10 mouse cellular contexts compared by ENCODE assay signal in the genomic region with DNA sequence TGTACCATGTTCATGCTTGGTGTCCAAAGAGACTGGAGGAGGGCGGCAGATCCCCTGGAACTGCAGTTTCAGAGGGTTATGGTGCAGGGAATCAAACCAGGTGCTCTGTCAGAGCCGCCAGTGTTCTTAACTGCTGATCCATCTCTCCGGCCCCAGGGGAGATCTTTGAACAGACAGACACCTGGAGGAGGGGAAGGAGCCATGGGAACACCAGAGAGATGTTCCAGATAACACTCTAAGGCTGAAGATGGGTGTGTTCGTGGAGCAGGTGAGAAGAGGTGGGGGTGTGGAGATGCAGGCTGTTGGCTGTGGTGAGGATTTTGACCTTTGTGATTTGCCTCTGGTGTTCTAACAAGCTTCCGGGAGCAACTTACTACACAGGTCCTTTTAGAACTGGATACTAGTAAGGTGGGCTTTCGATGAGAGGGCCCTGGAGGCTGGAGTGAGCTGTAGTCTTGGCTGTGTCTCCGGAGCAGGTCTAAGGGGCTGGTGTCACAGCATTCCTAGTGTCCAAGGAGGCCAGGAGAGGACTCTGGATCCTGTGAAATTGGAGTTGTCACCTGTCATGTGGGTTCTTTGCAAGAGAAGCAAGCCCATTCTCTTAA. TPM values are rescaled to one million over a fixed set of nuclear protein-coding genes. Genes with fewer than 3 reads are reported as not detected.
DNase-seq lines count a peak whose midpoint lies in the region; ATAC-seq and TF ChIP-seq lines count a peak whose summit lies in the region.
"Had no signal": no experiment of that assay in that cellular context is flagged by ENCODE, and none has a peak within 500 bp of the region (broad histone marks: within the 10 kb centered on the region; RNA-seq: fewer than 3 reads in every experiment).

No protein-coding gene starts in this region.

- ATAC-seq in heart, embryonic 16.5 days (replicated peaks; ENCODE audit: extremely low read depth, insufficient read depth, low FRiP score) = no peak
- no peak for ATAC-seq in stomach, embryonic 16.5 days (ENCODE audit: insufficient read depth, low FRiP score)
- ATAC-seq in erythroblast, adult 5-6 weeks (replicated peaks; ENCODE audit: low FRiP score, poor library complexity, severe bottlenecking) = no peak

- WGBS in heart, embryonic 16.5 days = 79% methylated on average over 7 of the region's 7 CpGs
- 82% methylated on average over 7 of the region's 7 CpGs for WGBS in spleen, adult 2 months
- WGBS in limb, embryonic 10.5 days = 78% methylated on average over 7 of the region's 7 CpGs
- WGBS in stomach, embryonic 16.5 days = 77% methylated on average over 7 of the region's 7 CpGs

- H3K4me3 ChIP-seq in heart, embryonic 16.5 days (ENCODE audit: low read length) = no peak overlapping the region
- no peak overlapping the region for H3K4me3 ChIP-seq in spleen, adult 2 months (ENCODE audit: extremely low read depth, insufficient read depth, insufficient read length)
- 0 out of 2 replicates have a peak overlapping the region, but pooled peaks have one; percentile 82 for H3K4me3 ChIP-seq in limb, embryonic 10.5 days
- H3K4me3 ChIP-seq in stomach, embryonic 16.5 days (replicated peaks; ENCODE audit: low read length) = no peak overlapping the region

- intact Hi-C loops in heart, postnatal 25 days (cut with DNase I) = loop anchor here (1.0 kb wide), 1 partner anchor 12 kb away; no protein-coding TSS in a partner anchor
- intact Hi-C loops in left cerebral cortex, postnatal 4 days (cut with DNase I) = no loop called here

- no peak for TF ChIP-seq POLR2A in spleen, adult 2 months (IDR thresholded peaks at IDR 0.05; ENCODE audit: low read depth, low read length)

- H3K27me3 ChIP-seq in heart, embryonic 16.5 days (ENCODE audit: control insufficient read depth, insufficient read depth, low read length) = no peaks in the 10 kb centered on the region
- H3K27me3 ChIP-seq in spleen, adult 2 months (ENCODE audit: control insufficient read depth, insufficient read depth, low read length) = no peaks in the 10 kb centered on the region
- no peaks in the 10 kb centered on the region for H3K27me3 ChIP-seq in limb, embryonic 10.5 days (ENCODE audit: low read depth, poor library complexity, severe bottlenecking)
- H3K27me3 ChIP-seq in stomach, embryonic 16.5 days (ENCODE audit: control insufficient read depth, insufficient read depth, low read length) = no peaks in the 10 kb centered on the region

- H3K4me2 ChIP-seq in heart, embryonic 16.5 days (ENCODE audit: low read depth, low read length) = no peak overlapping the region
- no peak overlapping the region for H3K4me2 ChIP-seq in stomach, embryonic 16.5 days (ENCODE audit: low read depth, low read length)

- H3K9ac ChIP-seq in heart, embryonic 16.5 days (ENCODE audit: low read length) = no peak overlapping the region
- no peak overlapping the region for H3K9ac ChIP-seq in stomach, embryonic 16.5 days (ENCODE audit: low read length)

- no peak for DNase-seq in heart, postnatal 25 days (ENCODE audit: low spot score)
- DNase-seq in spleen, adult 2 months (ENCODE audit: low read depth in 1 of 2, low spot score in 2 of 2) = no peak
- no peak for DNase-seq in spleen, postnatal 4 days (ENCODE audit: low spot score in 2 of 2)
- no peak for DNase-seq in limb, embryonic 10.5 days (ENCODE audit: low spot score)
- DNase-seq in left cerebral cortex, postnatal 4 days = no peak
- DNase-seq: cerebellum, adult 11-12 months had no signal

- peaks cover 42% of the 10 kb centered on the region for H3K4me1 ChIP-seq in heart, embryonic 16.5 days (ENCODE audit: control insufficient read depth, insufficient read depth, low read length)
- H3K4me1 ChIP-seq in spleen, adult 2 months (ENCODE audit: control insufficient read depth, insufficient read depth, insufficient read length) = peaks cover 20% of the 10 kb centered on the region
- H3K4me1 ChIP-seq in limb, embryonic 10.5 days = peaks cover 69% of the 10 kb centered on the region
- peaks cover 33% of the 10 kb centered on the region for H3K4me1 ChIP-seq in stomach, embryonic 16.5 days (ENCODE audit: control insufficient read depth, insufficient read depth, low read length)

- TF ChIP-seq CTCF in spleen, adult 2 months (IDR thresholded peaks at IDR 0.05; ENCODE audit: extremely low read depth, insufficient read depth, insufficient read length, insufficient replicate concordance) = no peak

- no peaks in the 10 kb centered on the region for H3K9me3 ChIP-seq in heart, embryonic 16.5 days (replicated peaks; ENCODE audit: control insufficient read depth, low read length)
- no peaks in the 10 kb centered on the region for H3K9me3 ChIP-seq in limb, embryonic 10.5 days (replicated peaks)
- H3K9me3 ChIP-seq in stomach, embryonic 16.5 days (replicated peaks; ENCODE audit: control insufficient read depth, low read length) = no peaks in the 10 kb centered on the region
- H3K9me3 ChIP-seq: G1E had no signal

- H3K36me3 ChIP-seq in heart, embryonic 16.5 days (ENCODE audit: control insufficient read depth, insufficient read depth) = 0 out of 2 replicates have a peak, but pooled peaks cover 7% of the 10 kb centered on the region
- H3K36me3 ChIP-seq in spleen, adult 2 months (ENCODE audit: control insufficient read depth, insufficient read depth, low read length) = peaks cover 20% of the 10 kb centered on the region
- H3K36me3 ChIP-seq in limb, embryonic 10.5 days = peaks cover 26% of the 10 kb centered on the region
- H3K36me3 ChIP-seq in stomach, embryonic 16.5 days (ENCODE audit: control insufficient read depth, insufficient read depth, low read length) = peaks cover 8% of the 10 kb centered on the region; the same call in 1 of the 2 replicates

- H3K27ac ChIP-seq in heart, embryonic 16.5 days (ENCODE audit: low read length) = peak overlapping the region; percentile 45
- H3K27ac ChIP-seq in spleen, adult 2 months (ENCODE audit: insufficient read depth, low read length) = peak overlapping the region; percentile 100
- peak overlapping the region; percentile 98 for H3K27ac ChIP-seq in limb, embryonic 10.5 days
- peak overlapping the region; percentile 100 for H3K27ac ChIP-seq in stomach, embryonic 16.5 days (ENCODE audit: low read length)

RNA-seq across cellular contexts. Expression of a gene that starts 1.6 kb away (rescaled TPM):
- 35.8 and 41.8 TPM in 2 replicates for polyA plus RNA-seq in heart, embryonic 16.5 days (2015; fragmentation: Nextera tagmentation; extraction: Ambion mirVana)
- 10 to 100 TPM; 13.1 to 20.4 TPM for total RNA-seq in heart, postnatal 25 days (2021)
- 64.0 and 66.4 TPM in 2 replicates for polyA plus RNA-seq in spleen, adult 2 months (2012; rRNA removed)
- 90.5 and 118 TPM in 2 replicates for polyA plus RNA-seq in limb, embryonic 10.5 days (2016; fragmentation: Nextera tagmentation; extraction: Ambion mirVana)
- polyA plus RNA-seq in stomach, embryonic 16.5 days (2015; fragmentation: Nextera tagmentation; extraction: Ambion mirVana) = 49.9 and 50.7 TPM in 2 replicates
- 4.4 and 6.1 TPM in 2 replicates for total RNA-seq in erythroblast, adult 5-6 weeks (2015; ENCODE audit: low replicate concordance)
- total RNA-seq in erythroblast, adult 5-6 weeks (2017; ENCODE audit: low replicate concordance) = 0.98 and 4.1 TPM in 2 replicates
- total RNA-seq in left cerebral cortex, postnatal 4 days (2021) = 10 to 100 TPM; 25.0 to 33.3 TPM

RNA-seq across cellular contexts. Expression of a gene that starts 6.1 kb away (rescaled TPM):
- 15.4 and 18.5 TPM in 2 replicates for polyA plus RNA-seq in heart, embryonic 16.5 days (2015; fragmentation: Nextera tagmentation; extraction: Ambion mirVana)
- 10 to 100 TPM; 14.1 to 18.0 TPM for total RNA-seq in heart, postnatal 25 days (2021)
- 106 and 138 TPM in 2 replicates for polyA plus RNA-seq in spleen, adult 2 months (2012; rRNA removed)
- polyA plus RNA-seq in limb, embryonic 10.5 days (2016; fragmentation: Nextera tagmentation; extraction: Ambion mirVana) = 7.5 and 7.9 TPM in 2 replicates
- 26.1 and 35.1 TPM in 2 replicates for polyA plus RNA-seq in stomach, embryonic 16.5 days (2015; fragmentation: Nextera tagmentation; extraction: Ambion mirVana)
- 47.0 and 53.2 TPM in 2 replicates for total RNA-seq in erythroblast, adult 5-6 weeks (2015; ENCODE audit: low replicate concordance)
- 7.7 and 15.1 TPM in 2 replicates for total RNA-seq in erythroblast, adult 5-6 weeks (2017; ENCODE audit: low replicate concordance)
- 1 to 10 TPM; 1.9 to 2.3 TPM for total RNA-seq in left cerebral cortex, postnatal 4 days (2021)

RNA-seq across cellular contexts. Expression of a gene that starts 18.5 kb away (rescaled TPM):
- 41.3 and 50.1 TPM in 2 replicates for polyA plus RNA-seq in heart, embryonic 16.5 days (2015; fragmentation: Nextera tagmentation; extraction: Ambion mirVana)
- 10 to 100 TPM; 18.2 to 20.9 TPM for total RNA-seq in heart, postnatal 25 days (2021)
- 26.6 and 31.5 TPM in 2 replicates for polyA plus RNA-seq in spleen, adult 2 months (2012; rRNA removed)
- 65.1 and 67.0 TPM in 2 replicates for polyA plus RNA-seq in limb, embryonic 10.5 days (2016; fragmentation: Nextera tagmentation; extraction: Ambion mirVana)
- 38.7 and 41.2 TPM in 2 replicates for polyA plus RNA-seq in stomach, embryonic 16.5 days (2015; fragmentation: Nextera tagmentation; extraction: Ambion mirVana)
- total RNA-seq in erythroblast, adult 5-6 weeks (2015; ENCODE audit: low replicate concordance) = 6.3 and 9.0 TPM in 2 replicates
- total RNA-seq in erythroblast, adult 5-6 weeks (2017; ENCODE audit: low replicate concordance) = 3.4 TPM in 1 of 2 replicates, not detected in the other
- 10 to 100 TPM; 18.6 to 19.7 TPM for total RNA-seq in left cerebral cortex, postnatal 4 days (2021)

RNA-seq across cellular contexts. Expression of a gene that starts 18.8 kb away (rescaled TPM):
- 78.9 and 79.9 TPM in 2 replicates for polyA plus RNA-seq in heart, embryonic 16.5 days (2015; fragmentation: Nextera tagmentation; extraction: Ambion mirVana)
- 10 to 100 TPM; 40.6 to 44.3 TPM for total RNA-seq in heart, postnatal 25 days (2021)
- polyA plus RNA-seq in spleen, adult 2 months (2012; rRNA removed) = 85.1 and 88.6 TPM in 2 replicates
- 81.3 and 91.5 TPM in 2 replicates for polyA plus RNA-seq in limb, embryonic 10.5 days (2016; fragmentation: Nextera tagmentation; extraction: Ambion mirVana)
- 84.3 and 88.5 TPM in 2 replicates for polyA plus RNA-seq in stomach, embryonic 16.5 days (2015; fragmentation: Nextera tagmentation; extraction: Ambion mirVana)
- 26.1 and 32.9 TPM in 2 replicates for total RNA-seq in erythroblast, adult 5-6 weeks (2015; ENCODE audit: low replicate concordance)
- total RNA-seq in erythroblast, adult 5-6 weeks (2017; ENCODE audit: low replicate concordance) = 16.7 and 24.7 TPM in 2 replicates
- 10 to 100 TPM; 77.7 to 86.8 TPM for total RNA-seq in left cerebral cortex, postnatal 4 days (2021)

RNA-seq across cellular contexts. Expression of a gene that starts 23.5 kb away (rescaled TPM):
- polyA plus RNA-seq in heart, embryonic 16.5 days (2015; fragmentation: Nextera tagmentation; extraction: Ambion mirVana) = 506 and 555 TPM in 2 replicates
- 100 to 1,000 TPM; 489 to 520 TPM for total RNA-seq in heart, postnatal 25 days (2021)
- polyA plus RNA-seq in spleen, adult 2 months (2012; rRNA removed) = 1,505 and 1,761 TPM in 2 replicates
- 972 and 1,174 TPM in 2 replicates for polyA plus RNA-seq in limb, embryonic 10.5 days (2016; fragmentation: Nextera tagmentation; extraction: Ambion mirVana)
- polyA plus RNA-seq in stomach, embryonic 16.5 days (2015; fragmentation: Nextera tagmentation; extraction: Ambion mirVana) = 800 and 962 TPM in 2 replicates
- 649 and 667 TPM in 2 replicates for total RNA-seq in erythroblast, adult 5-6 weeks (2015; ENCODE audit: low replicate concordance)
- 67.6 and 181 TPM in 2 replicates for total RNA-seq in erythroblast, adult 5-6 weeks (2017; ENCODE audit: low replicate concordance)
- total RNA-seq in left cerebral cortex, postnatal 4 days (2021) = 100 to 1,000 TPM; 913 to 959 TPM

Comparison
In these comparisons a context has a peak if more than half of its experiments do, and no peak if none do; other contexts are left out.
1. H3K27ac ChIP-seq: peak in every context shown above with its lines; median percentile 100 in spleen, adult 2 months; 100 in stomach, embryonic 16.5 days; 98 in limb, embryonic 10.5 days; 45 in heart, embryonic 16.5 days.